Mouse (Mus musculus): ENCODE measurements around the gene Ppt2.

DNA sequence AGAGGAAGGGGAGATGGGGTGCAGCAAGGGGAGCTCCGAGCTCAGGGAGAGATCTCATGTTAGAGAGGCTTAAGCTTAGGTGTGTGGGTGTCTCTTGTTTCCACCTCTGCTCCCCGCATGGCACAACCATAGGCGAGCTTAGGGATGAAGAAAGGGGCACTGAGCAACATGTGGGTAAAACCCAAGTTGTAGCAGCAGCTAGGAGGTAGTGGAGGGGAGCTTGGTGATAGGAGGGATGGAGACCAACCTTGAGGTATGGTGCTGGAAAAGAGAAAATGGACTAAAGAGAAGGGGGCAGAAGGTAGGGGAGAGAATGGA lies 31.5 kb upstream of the Ppt2 start:
- TF ChIP-seq CTCF (IDR thresholded peaks at IDR 0.05; ENCODE audit: low read depth, low read length) (no peak), POLR2A (IDR thresholded peaks at IDR 0.05; ENCODE audit: borderline replicate concordance, low read depth, low read length) (no peak)

Data from bone marrow macrophage, adult 2 months (primary cell).